Mouse (Mus musculus) megakaryocyte, adult 5-6 weeks (primary cell): ENCODE measurements around the gene Disp3. TPM values are rescaled to one million over a fixed set of nuclear protein-coding genes. Genes with fewer than 3 reads are reported as not detected.

Experiments used
- ATAC-seq: 2 replicates; pipeline ENCODE4 v1.8.0; 2016; ENCODE audit warnings: mild to moderate bottlenecking, inconsistent platforms; ENCODE audit not compliant: poor library complexity, severe bottlenecking
- total RNA-seq, 2 experiments: library from RNA; stranded (forward) in 1 of 2; stranded (reverse) in 1 of 2; fragments of 153-499, 151-499 nt in 1 of 2; fragments of 221-1000, 200-1000 nt in 1 of 2; gene quantifications; 2 replicates each; pipeline versions ENCODE4 v1.2.3 to v1.2.4; 2015 to 2017

The Disp3 gene
- total RNA-seq, 2 experiments from 2014 or later, result not detected

GRCm38 (mm10) chr4:148222983-148223382 lies 64.8 kb downstream of the Disp3 start:
- no peak for ATAC-seq

GRCm38 (mm10) chr4:148220656-148221055 lies 67.1 kb downstream of the Disp3 start:
- no peak for ATAC-seq

- ATAC-seq, result no peak
Measured at GRCm38 (mm10) chr4:148218238-148218637, 69.5 kb downstream of the Disp3 start.

GRCm38 (mm10) chr4:148215264-148215900 lies 72.4 kb downstream of the Disp3 start:
- no peak for ATAC-seq

GRCm38 (mm10) chr4:148214460-148215136 lies 73.2 kb downstream of the Disp3 start:
- ATAC-seq, result no peak

GRCm38 (mm10) chr4:148204873-148205232 lies 82.9 kb downstream of the Disp3 start:
- no peak for ATAC-seq

GRCm38 (mm10) chr4:148204061-148204872 lies 83.5 kb downstream of the Disp3 start:
- peak; percentile 45; the same call in 1 of the 2 replicates for ATAC-seq

GRCm38 (mm10) chr4:148203557-148203956 lies 84.2 kb downstream of the Disp3 start:
- ATAC-seq, result no peak

GRCm38 (mm10) chr4:148198721-148199120 lies 89.0 kb downstream of the Disp3 start:
- ATAC-seq, result no peak

GRCm38 (mm10) chr4:148194400-148194799 lies 93.4 kb downstream of the Disp3 start:
- ATAC-seq, result no peak

GRCm38 (mm10) chr4:148192707-148193245 lies 95.0 kb downstream of the Disp3 start:
- ATAC-seq, result no peak

Other genes starting within 250 kb of the Disp3 start
- 5.5 and 7.0 TPM in 2 replicates for gene Clcn6, start 249.1 kb downstream of the Disp3 start, total RNA-seq (2015)
- 2.7 and 10.1 TPM in 2 replicates for gene Clcn6, start 249.1 kb downstream of the Disp3 start, total RNA-seq (2017)
- gene Mthfr, start 248.9 kb downstream of the Disp3 start, total RNA-seq (2015), result 14.0 and 14.3 TPM in 2 replicates
- gene Mthfr, start 248.9 kb downstream of the Disp3 start, total RNA-seq (2017), result 10.1 and 15.8 TPM in 2 replicates
- 13.8 and 19.0 TPM in 2 replicates for gene Agtrap, start 199.9 kb downstream of the Disp3 start, total RNA-seq (2015)
- 31.9 and 36.0 TPM in 2 replicates for gene Agtrap, start 199.9 kb downstream of the Disp3 start, total RNA-seq (2017)
- 21.9 and 25.3 TPM in 2 replicates for gene Mad2l2, start 157.6 kb downstream of the Disp3 start, total RNA-seq (2015)
- 3.6 and 5.9 TPM in 2 replicates for gene Mad2l2, start 157.6 kb downstream of the Disp3 start, total RNA-seq (2017)
- not detected in 2 replicates for gene Draxin, start 157.3 kb downstream of the Disp3 start, total RNA-seq (2015)
- 0.04 TPM in 1 of 2 replicates, not detected in the other for gene Draxin, start 157.3 kb downstream of the Disp3 start, total RNA-seq (2017)
- gene Fbxo6, start 135.8 kb downstream of the Disp3 start, total RNA-seq (2015), result 29.3 and 30.8 TPM in 2 replicates
- gene Fbxo6, start 135.8 kb downstream of the Disp3 start, total RNA-seq (2017), result 13.5 and 16.8 TPM in 2 replicates
- gene Fbxo44, start 127.5 kb downstream of the Disp3 start, total RNA-seq (2015), result 0.93 TPM in 1 of 2 replicates, not detected in the other
- 0.61 and 0.77 TPM in 2 replicates for gene Fbxo44, start 127.5 kb downstream of the Disp3 start, total RNA-seq (2017)
- not detected in 2 replicates for gene Fbxo2, start 127.3 kb downstream of the Disp3 start, total RNA-seq (2015)
- not detected in 2 replicates for gene Fbxo2, start 127.3 kb downstream of the Disp3 start, total RNA-seq (2017)
- 5.6 and 7.6 TPM in 2 replicates for gene Ubiad1, start 156.8 kb upstream of the Disp3 start, total RNA-seq (2015)
- gene Ubiad1, start 156.8 kb upstream of the Disp3 start, total RNA-seq (2017), result 6.4 and 7.7 TPM in 2 replicates
- 14.2 and 14.3 TPM in 2 replicates for gene Mtor, start 160.6 kb upstream of the Disp3 start, total RNA-seq (2015)
- 10.8 and 13.6 TPM in 2 replicates for gene Mtor, start 160.6 kb upstream of the Disp3 start, total RNA-seq (2017)
- gene Angptl7, start 212.5 kb upstream of the Disp3 start, total RNA-seq (2015), result not detected in 2 replicates
- gene Angptl7, start 212.5 kb upstream of the Disp3 start, total RNA-seq (2017), result not detected in 2 replicates